Mouse (Mus musculus): ENCODE results near the gene Gm20388.

GRCm38 (mm10) chr8:120037199-120037598 is 126.6 kb downstream of the Gm20388 start:
- no peak for TF ChIP-seq CTCF (IDR thresholded peaks at IDR 0.05; ENCODE audit: control insufficient read depth, insufficient read depth, low read length)
- TF ChIP-seq POLR2A (IDR thresholded peaks at IDR 0.05; ENCODE audit: borderline replicate concordance, control insufficient read depth, low read depth, low read length): no peak

Measured in bone marrow, adult 2 months (tissue).